ENCODE assay signal across 7 mouse cellular contexts in the genomic region with DNA sequence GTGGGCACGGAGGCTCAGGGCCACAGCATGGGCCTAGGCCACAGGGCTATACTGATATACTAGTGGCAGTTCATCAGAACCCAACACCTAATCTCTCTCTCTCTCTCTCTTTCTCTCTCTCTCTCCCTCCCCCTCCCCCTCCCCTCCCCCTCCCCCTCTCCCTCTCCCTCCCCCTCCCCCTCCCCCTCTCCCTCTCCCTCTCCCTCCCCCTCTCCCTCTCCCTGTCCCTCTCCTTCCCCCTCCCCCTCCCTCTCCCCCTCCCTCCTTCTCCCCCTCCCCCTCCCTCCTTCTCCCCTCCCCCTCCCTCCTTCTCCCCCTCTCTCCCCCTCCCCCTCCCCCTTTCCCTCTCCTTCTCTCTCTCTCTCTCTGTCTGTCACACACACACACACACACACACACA. TPM values are rescaled to one million over a fixed set of nuclear protein-coding genes. Genes with fewer than 3 reads are reported as not detected.
DNase-seq lines count a peak whose midpoint lies in the region; ATAC-seq and TF ChIP-seq lines count a peak whose summit lies in the region.
"Not testable (repeated sequence)": the region's sequence is repeated elsewhere in the genome, so short reads cannot be mapped to it uniquely, and the experiment has no call there.

A gene (minus strand): TSS at position 101 of the 400 bp plus-strand sequence.

- H3K4me3 ChIP-seq in heart, embryonic 13.5 days; hindbrain, embryonic 10.5 days; kidney, postnatal 0 days (replicated peaks; ENCODE audit: low read depth, low read length); liver, embryonic 12.5 days; neural tube, embryonic 13.5 days: not testable (repeated sequence)

- not testable (repeated sequence) for H3K4me1 ChIP-seq in heart, embryonic 13.5 days; hindbrain, embryonic 10.5 days (replicated peaks); kidney, postnatal 0 days (replicated peaks; ENCODE audit: insufficient read depth, low read length); liver, embryonic 12.5 days; neural tube, embryonic 13.5 days (replicated peaks)

- ATAC-seq in heart, embryonic 13.5 days (ENCODE audit: extremely low read depth, insufficient number of reproducible peaks, low FRiP score, low TSS enrichment); kidney, postnatal 0 days (replicated peaks; ENCODE audit: low FRiP score, low read depth); liver, embryonic 12.5 days; neural tube, embryonic 13.5 days (ENCODE audit: low read depth): not testable (repeated sequence)

- not testable (repeated sequence) for H3K27ac ChIP-seq in heart, embryonic 13.5 days (replicated peaks); hindbrain, embryonic 10.5 days; kidney, postnatal 0 days; liver, embryonic 12.5 days; neural tube, embryonic 13.5 days (replicated peaks)

- not testable (repeated sequence) for H3K4me2 ChIP-seq in heart, embryonic 13.5 days; kidney, postnatal 0 days (ENCODE audit: low read length); liver, embryonic 12.5 days; neural tube, embryonic 13.5 days

- H3K36me3 ChIP-seq in heart, embryonic 13.5 days; hindbrain, embryonic 10.5 days; kidney, postnatal 0 days (ENCODE audit: insufficient read depth, low read length); liver, embryonic 12.5 days; neural tube, embryonic 13.5 days: not testable (repeated sequence)

- H3K27me3 ChIP-seq in heart, embryonic 13.5 days (replicated peaks): peaks cover 28% of the 10 kb centered on the region
- not testable (repeated sequence) for H3K27me3 ChIP-seq in hindbrain, embryonic 10.5 days (ENCODE audit: insufficient read depth, poor library complexity, severe bottlenecking); kidney, postnatal 0 days (ENCODE audit: insufficient read depth, low read length); neural tube, embryonic 13.5 days
- H3K27me3 ChIP-seq in liver, embryonic 12.5 days (replicated peaks): peaks cover 27% of the 10 kb centered on the region

- H3K9ac ChIP-seq in heart, embryonic 13.5 days; kidney, postnatal 0 days (ENCODE audit: low read depth, low read length); liver, embryonic 12.5 days; neural tube, embryonic 13.5 days: not testable (repeated sequence)

- 96% methylated on average over 1 of the region's 1 CpGs for WGBS in heart, embryonic 13.5 days
- WGBS in hindbrain, embryonic 10.5 days: 83% methylated on average over 1 of the region's 1 CpGs
- WGBS in kidney, postnatal 0 days: 86% methylated on average over 1 of the region's 1 CpGs
- WGBS in liver, embryonic 12.5 days (ENCODE audit: insufficient replicate concordance): 79% methylated on average over 1 of the region's 1 CpGs
- 96% methylated on average over 1 of the region's 1 CpGs for WGBS in neural tube, embryonic 13.5 days

- H3K9me3 ChIP-seq in heart, embryonic 13.5 days; hindbrain, embryonic 10.5 days; kidney, postnatal 0 days (replicated peaks; ENCODE audit: low read length); liver, embryonic 12.5 days (replicated peaks); neural tube, embryonic 13.5 days: not testable (repeated sequence)

- not testable (repeated sequence) for TF ChIP-seq CTCF in kidney, postnatal 0 days (IDR thresholded peaks at IDR 0.05; ENCODE audit: low read depth)

- not testable (repeated sequence) for DNase-seq in adrenal gland, postnatal 36 days; frontal cortex, adult 2 months (ENCODE audit: extremely low spot score in 1 of 2, low spot score in 1 of 2); hindbrain, embryonic 10.5 days (ENCODE audit: low spot score); kidney, postnatal 0 days (ENCODE audit: low spot score)

RNA-seq across cellular contexts. Expression of the gene that starts here (rescaled TPM):
- 10 to 100 TPM; 20.3 to 30.7 TPM for total RNA-seq in adrenal gland, postnatal 36 days (2021)
- polyA plus RNA-seq in frontal cortex, adult 2 months (2012; rRNA removed): 9.9 and 10.2 TPM in 2 replicates
- 17.1 and 18.1 TPM in 2 replicates for polyA plus RNA-seq in heart, embryonic 13.5 days (2015; fragmentation: Nextera tagmentation; extraction: Ambion mirVana)
- polyA plus RNA-seq in hindbrain, embryonic 10.5 days (2016; fragmentation: Nextera tagmentation; extraction: Ambion mirVana): 19.6 and 19.9 TPM in 2 replicates
- 31.6 and 35.4 TPM in 2 replicates for polyA plus RNA-seq in kidney, postnatal 0 days (2015; fragmentation: Nextera tagmentation; extraction: Ambion mirVana)
- polyA plus RNA-seq in liver, embryonic 12.5 days (2016; fragmentation: Nextera tagmentation; extraction: Ambion mirVana): 9.4 and 10.2 TPM in 2 replicates
- 13.1 and 13.3 TPM in 2 replicates for polyA plus RNA-seq in neural tube, embryonic 13.5 days (2015; fragmentation: Nextera tagmentation; extraction: Ambion mirVana)
